Mouse (Mus musculus) embryonic fibroblast, embryonic 13.5 days (primary cell): Measurements from ENCODE around the gene Pdia4.

Source experiments
- CTCF ChIP-seq: IDR thresholded peaks from 2 replicates; pipeline ENCODE4 v1.5.1; 2011; ENCODE audit warnings: mild to moderate bottlenecking, control low read depth, low read length, moderate library complexity, borderline replicate concordance; ENCODE audit not compliant: insufficient read depth
- POLR2A ChIP-seq: IDR thresholded peaks from 2 replicates; pipeline ENCODE4 v1.6.1; 2011; ENCODE audit warnings: low read depth, mild to moderate bottlenecking, control low read depth, low read length, moderate library complexity

DNA sequence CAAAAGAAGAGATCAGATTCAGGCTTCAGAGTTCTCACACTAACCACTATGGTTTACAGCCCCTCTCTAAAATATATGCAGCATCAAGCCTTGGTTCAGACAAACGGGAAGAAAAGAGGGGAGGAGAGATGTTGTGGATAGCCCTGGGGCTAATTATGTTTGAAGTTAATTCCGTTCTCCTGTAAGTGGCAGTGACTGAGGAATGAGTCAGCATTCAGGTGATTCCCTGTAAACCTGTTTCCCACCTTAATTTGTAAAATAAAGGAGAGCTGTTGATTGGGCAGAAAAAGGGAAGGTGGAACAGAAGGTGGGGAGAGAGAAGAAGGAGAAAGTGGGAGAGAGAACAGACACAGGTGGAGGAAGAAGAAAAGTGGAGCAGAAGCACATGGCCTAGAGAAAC, 11.0 kb upstream of the Pdia4 start:
- no peak for TF ChIP-seq CTCF
- no peak for TF ChIP-seq POLR2A
